8 mouse cellular contexts compared by ENCODE assay signal in the genomic region with DNA sequence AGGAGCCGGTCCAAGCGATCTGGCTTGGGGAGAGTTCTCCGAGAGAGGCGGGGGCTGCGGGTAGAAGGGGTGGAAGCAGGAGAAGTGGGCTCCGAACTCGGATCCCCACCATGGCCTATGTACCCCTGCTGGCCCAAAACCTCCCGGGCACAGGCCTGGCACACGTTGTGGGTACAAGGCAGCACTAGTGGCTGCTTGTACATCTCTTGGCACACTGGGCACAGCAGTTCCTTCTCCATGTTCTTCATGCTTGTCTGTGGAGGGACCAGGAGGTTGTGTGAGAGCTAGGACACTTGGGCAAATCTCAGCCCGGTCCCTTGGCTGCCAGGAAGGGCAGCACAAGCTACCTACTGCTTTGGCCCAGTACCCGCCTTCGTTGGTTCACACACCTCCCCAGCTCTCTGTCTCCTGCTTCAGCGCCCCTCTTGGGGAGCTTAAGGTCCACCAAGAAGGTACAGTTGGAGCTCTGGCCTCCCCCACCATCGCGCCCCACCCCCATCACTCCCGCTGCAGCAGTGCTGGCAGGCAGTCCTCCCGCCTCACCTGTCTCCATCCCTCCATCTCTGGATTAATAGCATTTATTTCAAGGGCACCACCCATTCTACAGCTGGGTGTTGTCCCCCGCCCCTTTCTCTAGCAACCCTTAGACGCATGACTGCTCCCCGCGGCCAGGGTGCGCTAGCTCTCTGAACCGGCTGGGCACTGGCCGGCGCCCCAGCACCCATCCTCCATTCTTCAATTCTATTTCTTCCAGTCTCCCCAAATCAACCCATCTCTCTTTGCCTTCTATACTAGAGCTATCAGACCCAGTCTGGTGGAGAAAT. TPM values are rescaled to one million over a fixed set of nuclear protein-coding genes. Genes with fewer than 3 reads are reported as not detected.
DNase-seq lines count a peak whose midpoint lies in the region; ATAC-seq and TF ChIP-seq lines count a peak whose summit lies in the region.

No protein-coding gene starts in this region.

- H3K9me3 ChIP-seq in neural tube, embryonic 11.5 days (ENCODE audit: control insufficient read depth, low read length): no peaks in the 10 kb centered on the region
- no peaks in the 10 kb centered on the region for H3K9me3 ChIP-seq in heart, postnatal 0 days (replicated peaks; ENCODE audit: control insufficient read depth, low read length)
- H3K9me3 ChIP-seq in limb, embryonic 10.5 days (replicated peaks): no peaks in the 10 kb centered on the region
- H3K9me3 ChIP-seq in midbrain, postnatal 0 days (ENCODE audit: low read length): no peaks in the 10 kb centered on the region

- H3K4me1 ChIP-seq in neural tube, embryonic 11.5 days (ENCODE audit: control insufficient read depth, insufficient read depth, low read length): peaks cover 23% of the 10 kb centered on the region
- H3K4me1 ChIP-seq in cerebellum, adult 2 months (ENCODE audit: control insufficient read depth, insufficient read depth, low read length): peaks cover 14% of the 10 kb centered on the region
- peaks cover 13% of the 10 kb centered on the region for H3K4me1 ChIP-seq in heart, postnatal 0 days (ENCODE audit: control insufficient read depth, insufficient read depth)
- H3K4me1 ChIP-seq in limb, embryonic 10.5 days: peaks cover 47% of the 10 kb centered on the region
- H3K4me1 ChIP-seq in midbrain, postnatal 0 days (ENCODE audit: insufficient read depth, low read length): peaks cover 12% of the 10 kb centered on the region; the same call in 1 of the 2 replicates

- H3K9ac ChIP-seq in neural tube, embryonic 11.5 days (ENCODE audit: low read length): peak overlapping the region; percentile 54
- H3K9ac ChIP-seq in heart, postnatal 0 days (replicated peaks; ENCODE audit: low read depth, low read length): 0 out of 2 replicates have a peak overlapping the region, but pooled peaks have one; percentile 34
- H3K9ac ChIP-seq in midbrain, postnatal 0 days (replicated peaks; ENCODE audit: low read length, poor library complexity, severe bottlenecking): peak overlapping the region; percentile 93

- WGBS in neural tube, embryonic 11.5 days: 13% methylated on average over 25 of the region's 25 CpGs
- 5% methylated on average over 25 of the region's 25 CpGs for whole genome bisulfite sequencing in cerebellum, adult 2 months
- 17% methylated on average over 25 of the region's 25 CpGs for WGBS in heart, postnatal 0 days
- WGBS in limb, embryonic 10.5 days: 9% methylated on average over 25 of the region's 25 CpGs
- 9% methylated on average over 25 of the region's 25 CpGs for WGBS in midbrain, postnatal 0 days

- H3K4me2 ChIP-seq in neural tube, embryonic 11.5 days (ENCODE audit: low read depth): peak overlapping the region; percentile 86
- peak overlapping the region; percentile 83 for H3K4me2 ChIP-seq in heart, postnatal 0 days (ENCODE audit: low read depth, low read length)
- H3K4me2 ChIP-seq in midbrain, postnatal 0 days (ENCODE audit: low read depth, low read length, poor library complexity, severe bottlenecking): peak overlapping the region; percentile 92

- peak; percentile 31; the same call in 1 of the 2 replicates for ATAC-seq in neural tube, embryonic 11.5 days (ENCODE audit: insufficient read depth, low FRiP score, low TSS enrichment)
- no peak for ATAC-seq in heart, postnatal 0 days (ENCODE audit: insufficient read depth, low read depth)
- peak; percentile 31 for ATAC-seq in midbrain, postnatal 0 days (ENCODE audit: low FRiP score)
- no peak for ATAC-seq in erythroblast, adult 5-6 weeks (replicated peaks; ENCODE audit: low FRiP score, poor library complexity, severe bottlenecking)

- no peak for DNase-seq in neural tube, embryonic 11.5 days (ENCODE audit: low spot score)
- no peak for DNase-seq in neural tube, embryonic 10.5 days (ENCODE audit: extremely low spot score, low spot score)
- DNase-seq in cerebellum, adult 2 months: peak; percentile 64 to 70
- DNase-seq in heart, postnatal 0 days (ENCODE audit: low spot score): no peak
- peak; percentile 50 for DNase-seq in limb, embryonic 10.5 days (ENCODE audit: low spot score)
- DNase-seq in midbrain, postnatal 0 days (ENCODE audit: low spot score): peak; percentile 65
- no peak for DNase-seq in layer of hippocampus, adult 8-10 months (ENCODE audit: low spot score in 2 of 2)

- TF ChIP-seq CTCF in cerebellum, adult 2 months (IDR thresholded peaks at IDR 0.05; ENCODE audit: borderline replicate concordance, insufficient read depth, low read depth, low read length): peak; percentile 30; the same call in 1 of the 2 replicates
- TF ChIP-seq CTCF in heart, postnatal 0 days (IDR thresholded peaks at IDR 0.05; ENCODE audit: low read depth): no peak
- peak; percentile 61 for TF ChIP-seq CTCF in midbrain, postnatal 0 days (IDR thresholded peaks at IDR 0.05)

- H3K27ac ChIP-seq in neural tube, embryonic 11.5 days (ENCODE audit: low read depth, low read length): peak overlapping the region; percentile 62; the same call in 1 of the 2 replicates
- H3K27ac ChIP-seq in cerebellum, adult 2 months (ENCODE audit: insufficient read depth, low read length): peak overlapping the region; percentile 63
- no peak overlapping the region for H3K27ac ChIP-seq in heart, postnatal 0 days (ENCODE audit: low read depth)
- H3K27ac ChIP-seq in limb, embryonic 10.5 days: peak overlapping the region; percentile 91
- H3K27ac ChIP-seq in midbrain, postnatal 0 days (ENCODE audit: low read depth, low read length): peak overlapping the region; percentile 97

- 0 out of 2 replicates have a peak, but pooled peaks cover 3% of the 10 kb centered on the region for H3K36me3 ChIP-seq in neural tube, embryonic 11.5 days (ENCODE audit: control insufficient read depth, insufficient read depth, low read length)
- H3K36me3 ChIP-seq in heart, postnatal 0 days (replicated peaks; ENCODE audit: control insufficient read depth, insufficient read depth, low read length): 0 out of 2 replicates have a peak, but pooled peaks cover 6% of the 10 kb centered on the region
- H3K36me3 ChIP-seq in limb, embryonic 10.5 days: peaks cover 31% of the 10 kb centered on the region
- peaks cover 35% of the 10 kb centered on the region for H3K36me3 ChIP-seq in midbrain, postnatal 0 days (ENCODE audit: insufficient read depth, low read length)

- peak overlapping the region; percentile 70 for H3K4me3 ChIP-seq in neural tube, embryonic 11.5 days (ENCODE audit: low read depth, low read length)
- peak overlapping the region; percentile 95 for H3K4me3 ChIP-seq in cerebellum, adult 2 months (replicated peaks; ENCODE audit: insufficient read depth, low read depth, low read length)
- H3K4me3 ChIP-seq in heart, postnatal 0 days (ENCODE audit: low read depth, low read length): peak overlapping the region; percentile 29
- H3K4me3 ChIP-seq in limb, embryonic 10.5 days: peak overlapping the region; percentile 73
- peak overlapping the region; percentile 70 for H3K4me3 ChIP-seq in midbrain, postnatal 0 days (ENCODE audit: low read depth, low read length)

- TF ChIP-seq EP300 in heart, postnatal 0 days (IDR thresholded peaks at IDR 0.05; ENCODE audit: low read depth): no peak

- no peak for TF ChIP-seq POLR2A in cerebellum, adult 2 months (IDR thresholded peaks at IDR 0.05; ENCODE audit: borderline replicate concordance, insufficient read depth, low read length)

- H3K27me3 ChIP-seq in neural tube, embryonic 11.5 days (ENCODE audit: control insufficient read depth, insufficient read depth, low read length): no peaks in the 10 kb centered on the region
- no peaks in the 10 kb centered on the region for H3K27me3 ChIP-seq in cerebellum, adult 2 months (ENCODE audit: control insufficient read depth, insufficient read depth, low read length)
- peaks cover 18% of the 10 kb centered on the region for H3K27me3 ChIP-seq in heart, postnatal 0 days (ENCODE audit: control insufficient read depth, insufficient read depth, low read length)
- H3K27me3 ChIP-seq in limb, embryonic 10.5 days (ENCODE audit: low read depth, poor library complexity, severe bottlenecking): peaks cover 24% of the 10 kb centered on the region
- no peaks in the 10 kb centered on the region for H3K27me3 ChIP-seq in midbrain, postnatal 0 days (ENCODE audit: insufficient read depth, low read length)

RNA-seq across cellular contexts. Expression of a gene that starts 1.4 kb away (rescaled TPM):
- 237 and 255 TPM in 2 replicates for polyA plus RNA-seq in neural tube, embryonic 11.5 days (2014; fragmentation: Nextera tagmentation; extraction: Ambion mirVana)
- 80.4 and 82.9 TPM in 2 replicates for polyA plus RNA-seq in cerebellum, adult 2 months (2012; rRNA removed)
- total RNA-seq in heart, postnatal 0 days (2014; rRNA removed; ENCODE audit: low replicate concordance): 41.8 and 76.1 TPM in 2 replicates
- 192 and 216 TPM in 2 replicates for polyA plus RNA-seq in heart, postnatal 0 days (2015; fragmentation: Nextera tagmentation; extraction: Ambion mirVana)
- 272 and 282 TPM in 2 replicates for polyA plus RNA-seq in limb, embryonic 10.5 days (2016; fragmentation: Nextera tagmentation; extraction: Ambion mirVana)
- 74.7 and 93.9 TPM in 2 replicates for total RNA-seq in midbrain, postnatal 0 days (2014; rRNA removed)
- 219 TPM in 2 replicates for polyA plus RNA-seq in midbrain, postnatal 0 days (2015; fragmentation: Nextera tagmentation; extraction: Ambion mirVana)
- 47.0 and 49.8 TPM in 2 replicates for total RNA-seq in erythroblast, adult 5-6 weeks (2015; ENCODE audit: low replicate concordance)
- 17.8 and 31.8 TPM in 2 replicates for total RNA-seq in erythroblast, adult 5-6 weeks (2017; ENCODE audit: low replicate concordance)
- 10 to 100 TPM; 73.9 to 82.9 (median 79.4) TPM for total RNA-seq in layer of hippocampus, adult 8-10 months (2022)

RNA-seq across cellular contexts. Expression of a gene that starts 1.7 kb away (rescaled TPM):
- polyA plus RNA-seq in neural tube, embryonic 11.5 days (2014; fragmentation: Nextera tagmentation; extraction: Ambion mirVana): 11.6 and 12.8 TPM in 2 replicates
- 49.8 and 58.5 TPM in 2 replicates for polyA plus RNA-seq in cerebellum, adult 2 months (2012; rRNA removed)
- 0.08 and 0.62 TPM in 2 replicates for total RNA-seq in heart, postnatal 0 days (2014; rRNA removed; ENCODE audit: low replicate concordance)
- 0.44 and 0.45 TPM in 2 replicates for polyA plus RNA-seq in heart, postnatal 0 days (2015; fragmentation: Nextera tagmentation; extraction: Ambion mirVana)
- 3.4 and 6.1 TPM in 2 replicates for polyA plus RNA-seq in limb, embryonic 10.5 days (2016; fragmentation: Nextera tagmentation; extraction: Ambion mirVana)
- 112 and 124 TPM in 2 replicates for total RNA-seq in midbrain, postnatal 0 days (2014; rRNA removed)
- polyA plus RNA-seq in midbrain, postnatal 0 days (2015; fragmentation: Nextera tagmentation; extraction: Ambion mirVana): 69.1 TPM in 2 replicates
- not detected in 2 replicates for total RNA-seq in erythroblast, adult 5-6 weeks (2015; ENCODE audit: low replicate concordance)
- total RNA-seq in erythroblast, adult 5-6 weeks (2017; ENCODE audit: low replicate concordance): not detected in 2 replicates
- 10 to 100 TPM; 74.0 to 89.3 (median 80.2) TPM for total RNA-seq in layer of hippocampus, adult 8-10 months (2022)

RNA-seq across cellular contexts. Expression of a gene that starts 14.8 kb away (rescaled TPM):
- polyA plus RNA-seq in neural tube, embryonic 11.5 days (2014; fragmentation: Nextera tagmentation; extraction: Ambion mirVana): 86.1 and 88.5 TPM in 2 replicates
- polyA plus RNA-seq in cerebellum, adult 2 months (2012; rRNA removed): 212 and 218 TPM in 2 replicates
- total RNA-seq in heart, postnatal 0 days (2014; rRNA removed; ENCODE audit: low replicate concordance): 271 and 450 TPM in 2 replicates
- polyA plus RNA-seq in heart, postnatal 0 days (2015; fragmentation: Nextera tagmentation; extraction: Ambion mirVana): 80.3 and 85.9 TPM in 2 replicates
- 82.5 and 84.0 TPM in 2 replicates for polyA plus RNA-seq in limb, embryonic 10.5 days (2016; fragmentation: Nextera tagmentation; extraction: Ambion mirVana)
- 198 and 223 TPM in 2 replicates for total RNA-seq in midbrain, postnatal 0 days (2014; rRNA removed)
- polyA plus RNA-seq in midbrain, postnatal 0 days (2015; fragmentation: Nextera tagmentation; extraction: Ambion mirVana): 69.4 and 81.1 TPM in 2 replicates
- 16.1 and 42.3 TPM in 2 replicates for total RNA-seq in erythroblast, adult 5-6 weeks (2015; ENCODE audit: low replicate concordance)
- 4.3 TPM in 1 of 2 replicates, not detected in the other for total RNA-seq in erythroblast, adult 5-6 weeks (2017; ENCODE audit: low replicate concordance)
- 10 to 100 TPM; 44.2 to 67.3 (median 61.7) TPM for total RNA-seq in layer of hippocampus, adult 8-10 months (2022)

RNA-seq across cellular contexts. Expression of a gene that starts 15.5 kb away (rescaled TPM):
- 1.6 and 1.8 TPM in 2 replicates for polyA plus RNA-seq in neural tube, embryonic 11.5 days (2014; fragmentation: Nextera tagmentation; extraction: Ambion mirVana)
- 0.55 and 0.69 TPM in 2 replicates for polyA plus RNA-seq in cerebellum, adult 2 months (2012; rRNA removed)
- 9.3 TPM in 1 of 2 replicates, not detected in the other for total RNA-seq in heart, postnatal 0 days (2014; rRNA removed; ENCODE audit: low replicate concordance)
- polyA plus RNA-seq in heart, postnatal 0 days (2015; fragmentation: Nextera tagmentation; extraction: Ambion mirVana): 0.20 and 0.69 TPM in 2 replicates
- 0.24 and 0.74 TPM in 2 replicates for polyA plus RNA-seq in limb, embryonic 10.5 days (2016; fragmentation: Nextera tagmentation; extraction: Ambion mirVana)
- total RNA-seq in midbrain, postnatal 0 days (2014; rRNA removed): 2.8 and 3.8 TPM in 2 replicates
- polyA plus RNA-seq in midbrain, postnatal 0 days (2015; fragmentation: Nextera tagmentation; extraction: Ambion mirVana): 0.52 and 1.5 TPM in 2 replicates
- not detected in 2 replicates for total RNA-seq in erythroblast, adult 5-6 weeks (2015; ENCODE audit: low replicate concordance)
- not detected in 2 replicates for total RNA-seq in erythroblast, adult 5-6 weeks (2017; ENCODE audit: low replicate concordance)
- 1 to 10 TPM in 2 of 4 experiments, under 1 TPM in 2; 0.37 to 1.7 (median 1.2) TPM for total RNA-seq in layer of hippocampus, adult 8-10 months (2022)

RNA-seq across cellular contexts. Expression of a gene that starts 17.5 kb away (rescaled TPM):
- 181 and 202 TPM in 2 replicates for polyA plus RNA-seq in neural tube, embryonic 11.5 days (2014; fragmentation: Nextera tagmentation; extraction: Ambion mirVana)
- polyA plus RNA-seq in cerebellum, adult 2 months (2012; rRNA removed): 153 and 167 TPM in 2 replicates
- 101 and 247 TPM in 2 replicates for total RNA-seq in heart, postnatal 0 days (2014; rRNA removed; ENCODE audit: low replicate concordance)
- 96.7 and 99.3 TPM in 2 replicates for polyA plus RNA-seq in heart, postnatal 0 days (2015; fragmentation: Nextera tagmentation; extraction: Ambion mirVana)
- polyA plus RNA-seq in limb, embryonic 10.5 days (2016; fragmentation: Nextera tagmentation; extraction: Ambion mirVana): 250 and 265 TPM in 2 replicates
- total RNA-seq in midbrain, postnatal 0 days (2014; rRNA removed): 101 and 108 TPM in 2 replicates
- 176 and 189 TPM in 2 replicates for polyA plus RNA-seq in midbrain, postnatal 0 days (2015; fragmentation: Nextera tagmentation; extraction: Ambion mirVana)
- total RNA-seq in erythroblast, adult 5-6 weeks (2015; ENCODE audit: low replicate concordance): 4.0 and 13.4 TPM in 2 replicates
- 8.6 and 13.4 TPM in 2 replicates for total RNA-seq in erythroblast, adult 5-6 weeks (2017; ENCODE audit: low replicate concordance)
- total RNA-seq in layer of hippocampus, adult 8-10 months (2022): 10 to 100 TPM; 85.4 to 96.0 (median 94.4) TPM

Comparison
In these comparisons a context has a peak if more than half of its experiments do, and no peak if none do; other contexts are left out.
1. ATAC-seq: peak in neural tube, embryonic 11.5 days (single experiment) and midbrain, postnatal 0 days (single experiment); none in heart, postnatal 0 days (single experiment) and erythroblast, adult 5-6 weeks (single experiment).
2. DNase-seq: peak in cerebellum, adult 2 months (2 of 2), limb, embryonic 10.5 days (single experiment) and midbrain, postnatal 0 days (single experiment); none in neural tube, embryonic 11.5 days (single experiment), neural tube, embryonic 10.5 days (single experiment), heart, postnatal 0 days (single experiment) and layer of hippocampus, adult 8-10 months (0 of 2).
3. H3K4me3 ChIP-seq: peak in every context shown above with its lines; median percentile 95 in cerebellum, adult 2 months; 73 in limb, embryonic 10.5 days; 70 in neural tube, embryonic 11.5 days; 70 in midbrain, postnatal 0 days; 29 in heart, postnatal 0 days.
4. H3K9ac ChIP-seq: peak in every context shown above with its lines; median percentile 93 in midbrain, postnatal 0 days; 54 in neural tube, embryonic 11.5 days; 34 in heart, postnatal 0 days.
5. Peak in every context shown above with its lines, with median percentiles within 50 percentile points of each other: H3K4me2 ChIP-seq.